Mouse (Mus musculus) embryo, embryonic 10 days (tissue): ENCODE measurements at regions not wholly inside any gene's neighbourhood (a gene's known extent, or its start where the extent isn't known, plus 50 kb on each side); places are given as distances from the start of the nearest gene placed in this dataset.
"Not testable (repeated sequence)": the region's sequence is repeated elsewhere in the genome, so short reads cannot be mapped to it uniquely, and the experiment has no call there.

ENCODE experiments used
- DNase-seq: peaks from one replicate; pipeline ENCODE4 v3.0.0-alpha.2; 2015; ENCODE audit warnings: low spot score

DNA sequence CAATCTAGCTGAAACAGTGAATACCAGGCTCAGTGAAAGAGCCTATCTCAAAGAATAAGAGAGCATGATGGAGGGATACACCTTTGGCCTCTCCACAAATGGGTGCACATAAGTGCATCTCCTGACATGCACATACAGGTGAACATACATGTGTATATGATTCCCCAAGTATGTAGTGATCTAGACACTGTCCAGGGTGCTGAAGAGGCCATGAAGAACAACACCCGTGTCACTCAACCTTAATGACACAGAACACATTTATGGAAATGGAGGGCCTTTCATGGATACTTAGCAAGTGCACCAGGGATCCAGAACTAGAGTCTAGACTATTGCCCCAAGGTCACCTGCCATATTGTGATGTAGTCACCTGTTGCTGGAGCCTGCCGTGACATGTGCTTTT, 56.9 kb downstream of the Spata19 start:
- DNase-seq: peak; percentile 53

DNA sequence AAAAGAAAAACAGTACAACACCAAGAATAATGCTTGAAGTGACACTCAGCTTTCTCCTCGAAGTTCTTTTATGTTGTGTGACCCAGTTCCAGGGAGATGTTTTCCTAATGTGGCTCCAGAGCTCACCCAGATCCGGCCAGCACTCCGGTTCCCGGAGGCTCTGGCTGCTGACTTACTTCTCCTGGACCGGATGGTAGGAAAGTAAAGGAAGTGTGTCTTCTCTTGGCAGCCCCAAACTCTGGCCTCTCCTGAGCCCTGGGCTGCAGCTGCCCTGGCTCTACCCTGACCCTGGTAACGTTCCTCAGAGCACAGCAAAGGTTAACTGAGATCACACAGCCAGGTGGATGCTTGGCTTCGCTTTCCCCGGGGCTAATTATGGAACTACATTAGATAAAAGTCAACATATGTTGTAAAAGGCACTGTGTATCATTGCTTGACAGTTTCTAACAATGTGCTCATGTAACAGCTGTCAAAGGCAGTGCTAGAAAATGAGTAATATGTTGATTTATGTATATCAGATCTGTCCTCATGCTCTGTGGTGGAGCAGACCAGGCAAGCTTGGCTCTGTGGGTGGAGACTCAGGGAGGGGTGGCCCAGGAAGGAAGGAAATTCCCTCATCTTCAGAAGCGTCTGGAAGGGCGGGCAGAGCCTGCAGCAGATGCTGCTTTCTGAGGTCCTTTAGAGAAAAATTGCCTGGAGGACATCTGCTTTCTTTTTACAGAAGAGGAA, 57.5 kb downstream of the Spata19 start:
- DNase-seq: no peak

DNA sequence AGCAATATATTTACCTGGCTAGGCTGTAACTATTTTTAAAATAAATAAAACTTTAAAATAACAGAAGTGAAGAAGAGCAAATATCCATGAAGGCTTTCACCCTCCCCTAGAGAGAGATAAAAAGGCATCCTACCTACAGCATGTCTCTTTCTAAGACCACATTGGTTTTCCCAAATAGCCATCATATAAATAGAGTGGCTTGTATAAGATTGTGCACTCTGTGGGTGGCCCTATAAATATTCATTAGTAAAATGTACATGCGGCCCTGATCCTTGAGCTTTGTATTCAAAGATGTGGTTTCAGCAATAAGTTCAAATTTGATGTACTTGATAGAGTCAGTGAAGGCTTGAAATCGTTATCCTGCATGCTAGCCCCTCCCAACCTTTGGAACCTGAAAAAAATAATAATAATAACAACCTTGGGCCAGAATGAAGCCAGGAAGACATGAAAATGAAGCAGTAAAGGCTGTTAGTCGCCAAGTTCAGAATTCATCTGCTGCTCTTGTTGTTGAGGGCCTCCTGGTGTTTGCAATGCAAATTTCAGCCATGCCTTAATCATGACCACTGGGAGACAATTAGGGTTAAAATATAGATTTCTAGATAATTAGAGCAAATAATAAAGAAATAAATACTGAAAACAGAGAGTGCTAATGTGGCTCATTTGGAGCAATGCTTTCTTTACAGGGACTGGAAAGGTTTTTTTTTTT, 61.9 kb downstream of the Spata19 start:
- DNase-seq: no peak

DNA sequence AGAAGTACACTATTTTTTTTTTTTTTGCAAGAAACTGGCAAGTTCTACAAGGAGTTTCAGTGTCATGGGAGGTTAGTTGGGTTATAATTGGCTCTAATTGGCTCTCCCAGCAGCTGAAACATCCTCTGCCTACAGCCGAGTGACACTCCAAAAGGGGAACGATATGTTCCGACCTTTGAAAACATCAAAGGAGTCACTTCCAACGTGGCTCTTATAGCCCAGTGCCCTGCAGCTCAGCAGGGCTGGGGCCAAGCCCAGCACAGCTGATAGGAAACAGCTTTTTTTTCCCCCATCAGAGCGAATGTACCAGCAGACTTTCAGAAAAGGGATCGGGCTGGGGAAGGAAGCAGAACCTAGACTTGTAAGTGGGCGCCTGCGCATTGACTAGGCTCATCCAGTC, 64.4 kb downstream of the Spata19 start:
- DNase-seq: no peak

DNA sequence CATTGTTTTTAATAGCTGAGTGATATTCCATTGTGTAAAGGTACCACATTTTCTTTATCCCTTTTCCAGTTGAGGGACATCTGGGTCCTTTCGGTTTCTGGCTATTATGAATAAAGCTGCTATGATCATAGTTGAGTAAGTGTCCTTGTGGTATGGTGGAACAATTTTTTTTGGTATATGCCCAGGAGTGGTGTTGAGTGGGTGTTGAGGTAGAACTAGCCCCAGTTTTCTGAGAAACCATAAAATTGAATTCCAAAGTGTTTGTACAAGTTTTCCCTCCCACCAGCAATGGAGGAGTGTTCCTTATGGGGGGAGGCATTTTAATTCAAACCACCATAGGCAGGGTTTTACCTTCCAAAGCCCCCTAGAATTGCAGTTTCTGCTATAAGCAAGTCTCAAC, 67.4 kb downstream of the Spata19 start:
- DNase-seq: no peak

DNA sequence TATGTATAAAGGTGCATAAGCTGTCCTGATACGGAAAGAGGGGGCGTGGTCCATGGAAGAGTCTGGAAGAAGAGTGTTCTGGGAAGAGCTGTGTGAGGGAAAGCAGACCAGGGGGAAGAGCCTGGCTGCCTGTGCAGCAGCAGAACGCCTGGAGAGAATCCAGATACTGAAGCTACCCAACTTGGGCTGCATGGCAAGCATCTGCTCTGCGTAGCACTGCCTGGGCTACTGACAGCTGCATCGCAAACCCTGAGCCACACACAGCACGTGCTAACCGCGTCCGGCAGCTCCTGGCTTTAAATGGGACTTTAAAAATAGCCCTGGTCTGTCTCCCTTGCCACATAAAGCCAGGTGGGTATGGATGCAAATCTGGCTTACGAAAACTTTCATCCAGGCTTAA, 78.9 kb downstream of the Spata19 start:
- peak; percentile 21 for DNase-seq

DNA sequence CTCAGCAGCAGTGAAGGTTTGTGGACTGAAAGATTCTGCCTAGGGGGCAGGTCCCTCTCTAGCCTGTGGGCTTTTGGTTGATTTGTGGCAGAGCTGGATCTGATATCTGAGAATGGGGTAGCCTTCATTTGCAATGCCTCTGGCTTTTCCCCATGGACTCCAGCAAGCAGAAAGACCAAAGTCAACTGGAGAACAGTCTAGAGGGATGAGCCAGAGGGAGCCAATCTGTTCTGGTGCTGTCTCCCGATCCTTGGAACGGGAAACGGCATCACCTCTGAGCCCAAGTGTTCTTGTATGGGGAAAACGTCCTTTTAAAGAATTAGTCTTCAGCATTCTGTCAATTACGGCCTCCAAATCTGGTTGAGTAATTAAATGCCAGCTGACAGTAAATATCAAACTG, 80.0 kb downstream of the Spata19 start:
- no peak for DNase-seq

DNA sequence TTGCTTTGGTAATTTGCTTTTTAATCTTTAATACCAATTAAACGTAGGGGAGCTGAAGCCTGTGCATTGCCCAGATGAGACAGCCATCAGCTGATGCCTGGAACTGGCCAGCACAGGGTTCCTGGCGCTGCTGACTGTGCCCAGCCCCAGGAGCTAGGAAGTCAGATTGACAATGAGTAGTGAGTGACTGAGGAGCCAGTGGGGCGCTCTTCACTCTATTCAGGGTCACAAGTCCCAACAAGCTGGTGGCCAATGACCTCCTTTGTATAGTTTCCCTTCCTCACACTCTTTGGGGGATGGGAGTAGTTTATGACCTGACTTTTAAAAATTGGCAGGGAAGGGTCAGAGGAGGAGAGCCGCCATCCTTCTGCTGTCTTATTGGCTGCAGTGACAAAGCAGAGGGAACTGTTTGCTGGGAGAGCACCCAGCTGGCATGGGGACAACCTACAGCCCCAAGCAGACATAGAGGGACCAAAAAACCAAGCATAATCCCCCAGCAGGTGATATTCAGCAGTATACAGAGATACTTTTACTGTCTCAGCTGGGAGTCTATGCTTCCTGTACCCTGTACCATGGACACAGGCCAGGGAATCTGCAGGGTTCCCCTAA, 80.6 kb downstream of the Spata19 start:
- DNase-seq: no peak

DNA sequence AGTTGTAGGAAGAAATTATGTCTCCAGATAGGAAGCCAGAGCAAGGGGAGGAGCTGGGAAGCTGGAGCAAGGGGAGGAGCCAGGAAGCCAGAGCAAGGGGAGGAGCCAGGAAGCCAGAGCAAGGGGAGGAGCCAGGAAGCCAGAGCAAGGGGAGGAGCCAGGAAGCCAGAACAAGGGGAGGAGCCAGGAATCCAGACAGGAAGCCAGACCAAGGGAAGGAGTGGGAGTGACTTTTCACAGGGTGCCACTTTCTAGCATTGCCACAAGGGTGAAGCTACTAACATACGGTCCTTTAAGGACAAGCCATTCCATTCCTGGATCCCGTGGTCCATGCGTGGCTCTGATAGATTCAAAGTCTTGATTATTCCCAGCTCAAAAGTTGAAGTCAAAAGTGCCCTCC, 81.7 kb downstream of the Spata19 start:
- DNase-seq: no peak

DNA sequence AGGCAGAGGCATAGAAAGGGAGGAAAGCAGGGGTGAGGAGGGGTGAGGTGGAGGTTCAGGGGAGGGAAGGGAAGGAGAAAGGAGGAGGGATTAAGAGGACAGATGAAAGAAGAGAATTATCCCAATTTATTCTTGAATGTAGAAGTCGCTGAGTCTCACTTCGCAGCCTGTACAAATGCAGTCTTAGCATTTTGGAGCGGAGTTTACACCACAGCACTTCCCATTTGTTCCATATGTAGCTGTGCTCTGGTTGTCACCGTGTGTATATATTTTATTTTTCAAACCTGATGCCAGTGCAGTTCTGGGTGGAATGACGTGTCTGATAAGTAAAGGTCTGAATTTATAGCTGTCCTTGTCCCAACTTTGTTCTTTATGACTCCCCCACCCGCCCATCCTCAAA, 105.2 kb downstream of the Spata19 start:
- peak; percentile 2 for DNase-seq

DNA sequence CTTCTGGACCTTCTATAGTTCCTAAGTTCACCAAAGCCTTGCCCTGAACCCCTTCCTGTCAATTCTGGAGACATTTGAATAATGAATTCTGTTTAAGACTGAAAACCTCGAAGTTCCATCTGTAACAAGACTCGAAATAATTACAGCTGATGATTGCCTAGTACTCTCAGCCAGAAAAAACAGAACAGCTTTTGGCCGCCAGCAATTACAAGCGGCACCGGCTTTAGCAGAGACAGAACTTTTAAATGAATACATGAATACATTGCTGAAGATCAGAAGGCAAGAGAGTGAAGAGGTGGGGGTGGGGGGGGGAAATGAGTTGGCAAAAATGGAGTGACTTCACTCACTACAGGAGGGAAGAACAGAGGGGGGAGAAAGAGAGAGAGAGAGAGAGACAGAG, 112.6 kb downstream of the Spata19 start:
- DNase-seq: no peak

DNA sequence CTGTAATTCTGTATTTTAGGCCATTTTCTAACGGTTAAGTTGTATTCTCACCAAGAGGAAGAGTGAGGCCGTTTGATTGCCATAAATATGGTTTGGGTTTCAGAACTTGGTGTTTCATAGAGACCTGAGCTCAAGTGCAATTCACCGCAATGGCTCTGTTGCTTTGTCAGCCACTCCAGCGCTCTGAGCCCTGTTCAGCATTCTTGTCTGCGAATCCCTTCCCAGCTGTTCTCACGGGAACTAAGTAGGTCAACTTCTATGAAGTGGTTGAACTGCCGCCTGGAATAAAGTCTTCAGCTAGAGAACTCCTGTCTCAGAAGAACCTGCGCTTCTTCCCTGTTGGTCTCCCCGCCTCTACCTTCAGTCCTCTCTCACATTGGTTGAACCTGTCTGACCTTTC, 113.1 kb downstream of the Spata19 start:
- no peak for DNase-seq

DNA sequence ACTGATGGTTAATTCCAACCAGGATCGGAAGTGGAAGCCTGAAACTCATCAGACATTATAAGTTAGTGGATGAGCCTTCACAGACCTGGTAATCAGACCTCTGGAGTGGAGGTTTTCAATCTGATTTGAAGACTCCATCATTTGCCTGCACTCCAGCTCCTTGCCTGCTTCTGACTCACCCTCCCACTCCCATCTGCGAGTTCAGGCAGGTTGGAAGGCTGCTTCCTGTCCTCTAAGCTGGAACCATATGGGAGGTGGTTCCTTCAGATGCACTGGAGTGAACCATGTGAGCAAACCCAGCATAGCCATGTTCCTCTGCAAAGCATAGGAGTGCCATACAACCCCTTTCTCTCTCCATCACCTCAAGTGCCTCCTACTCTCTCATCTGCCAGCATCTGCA, 114.6 kb downstream of the Spata19 start:
- DNase-seq: no peak

DNA sequence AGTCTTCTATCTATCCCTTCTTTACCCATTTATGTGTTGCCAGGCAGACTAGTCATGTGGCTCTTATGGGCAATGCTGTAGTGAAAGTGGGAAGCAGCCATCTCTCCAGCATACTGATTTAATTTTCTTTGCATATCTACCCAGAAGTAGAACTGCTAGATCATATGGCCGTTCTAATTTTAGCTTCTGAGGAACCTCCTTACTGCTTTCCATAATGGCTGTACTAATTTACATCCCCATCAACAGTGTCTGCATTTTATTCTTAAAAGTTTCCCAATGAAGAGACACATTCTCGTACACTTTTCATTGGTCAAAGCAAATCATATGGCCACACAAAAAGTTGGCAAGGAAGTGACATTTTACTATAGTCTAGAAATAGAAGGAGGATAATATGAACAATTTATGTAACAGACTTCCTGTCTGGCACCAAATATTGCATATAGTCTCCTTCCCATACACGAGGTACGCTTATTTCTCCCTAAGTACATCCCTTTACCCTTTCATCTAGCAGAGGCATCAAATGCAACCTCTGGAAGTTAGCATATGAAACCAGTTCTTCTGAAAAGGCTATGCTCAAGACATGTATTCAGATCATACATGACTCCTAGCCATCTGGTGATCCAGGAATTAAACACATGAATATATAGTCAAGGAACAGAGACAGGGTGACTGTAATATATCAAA, 119.0 kb downstream of the Spata19 start:
- DNase-seq: no peak

DNA sequence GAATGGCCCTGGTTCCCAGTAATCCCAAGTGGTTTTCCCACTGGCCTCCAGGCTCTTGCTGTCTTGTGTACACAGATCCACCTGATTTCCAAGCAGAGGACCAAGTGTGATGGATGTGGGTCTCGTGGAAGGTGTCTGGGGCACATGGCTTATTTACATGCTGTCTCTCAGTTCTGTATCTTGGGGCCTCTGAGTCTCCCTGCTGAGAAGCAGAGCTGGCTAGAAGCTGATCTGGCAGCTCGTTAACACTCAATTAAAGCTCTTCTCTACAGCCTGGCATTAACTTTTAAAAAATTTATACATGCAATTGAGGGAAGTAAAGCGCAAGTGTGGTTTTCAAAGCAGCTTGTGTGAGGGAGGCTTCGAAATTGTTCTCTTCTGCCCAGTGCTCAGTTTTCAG, 121.4 kb downstream of the Spata19 start:
- DNase-seq: no peak

DNA sequence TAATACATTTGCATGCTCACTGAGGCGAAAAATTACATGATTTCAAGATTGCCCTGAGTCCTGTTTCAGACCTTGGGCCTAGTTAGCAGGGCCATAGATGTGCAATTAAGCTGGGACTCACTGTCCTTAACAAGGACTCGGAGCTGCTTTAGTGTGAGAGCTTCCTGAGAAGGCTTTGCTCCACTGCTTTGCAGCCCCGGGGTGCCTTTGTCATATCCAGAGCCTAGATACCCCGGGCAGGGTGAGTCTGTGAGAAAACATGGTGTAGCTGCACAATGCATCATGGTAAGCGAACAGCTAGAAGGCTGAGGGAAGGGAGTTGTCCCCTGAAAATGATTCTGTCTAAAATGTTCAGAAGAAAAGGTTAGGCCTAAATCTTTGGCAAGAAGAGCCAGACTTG, 123.1 kb downstream of the Spata19 start:
- DNase-seq: no peak

DNA sequence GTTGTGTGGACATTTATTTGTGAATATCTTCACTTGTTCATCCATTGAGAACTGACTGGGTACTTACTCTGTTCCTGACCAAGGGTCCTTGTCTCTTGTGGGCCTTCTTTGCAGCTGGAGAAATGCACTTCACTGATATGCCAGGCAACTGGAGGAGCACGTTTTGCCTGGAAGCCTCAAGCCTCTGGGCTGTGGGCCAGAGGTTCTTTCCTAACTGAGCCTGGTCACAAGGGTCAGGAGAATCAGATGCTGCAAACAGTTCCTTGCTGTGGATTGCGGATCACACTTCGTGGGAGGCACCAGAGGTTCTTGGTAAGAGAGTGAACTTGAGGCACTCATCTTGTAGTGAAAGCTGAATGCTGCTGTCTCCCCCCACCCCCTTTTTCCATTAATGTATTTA, 124.6 kb downstream of the Spata19 start:
- no peak for DNase-seq

DNA sequence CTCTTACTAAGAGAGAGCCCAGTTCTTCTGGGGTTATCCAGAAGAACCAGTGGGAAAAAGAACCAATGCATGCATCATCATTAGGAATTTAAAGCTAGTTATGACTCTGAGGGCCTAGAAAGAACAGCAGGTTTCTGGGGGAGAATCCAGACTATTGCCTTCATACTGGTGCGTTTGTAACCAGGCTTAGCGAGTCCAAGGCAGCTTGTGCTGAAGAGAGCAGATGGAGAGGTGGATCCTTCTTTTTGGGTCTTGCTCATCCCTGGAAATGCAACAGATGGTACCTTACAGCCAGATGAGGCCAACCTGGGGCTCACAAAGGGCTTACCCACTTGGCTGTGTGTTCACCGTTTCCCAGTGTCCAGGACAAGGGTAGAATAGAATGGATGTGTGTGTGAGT, 130.1 kb downstream of the Spata19 start:
- DNase-seq: no peak

DNA sequence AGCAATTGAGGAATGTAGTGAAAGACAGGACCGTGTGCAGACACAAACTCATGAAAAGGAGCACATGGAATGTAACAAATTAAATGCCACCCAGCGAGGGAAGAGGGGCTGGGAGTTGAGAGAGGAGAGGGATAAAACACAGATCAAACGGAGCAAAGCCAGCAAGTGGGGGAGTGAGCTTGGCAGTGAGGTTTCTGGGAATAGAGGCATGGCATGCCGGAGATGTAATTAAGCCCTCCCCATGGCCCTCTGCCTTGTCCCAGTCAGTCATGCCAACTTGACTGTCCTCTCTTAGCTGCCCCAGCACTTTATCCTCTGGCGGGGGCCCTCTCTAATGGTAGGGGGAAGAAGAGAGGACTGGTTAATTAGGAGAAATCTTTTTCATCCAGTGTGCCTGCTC, 141.9 kb downstream of the Spata19 start:
- DNase-seq: no peak

DNA sequence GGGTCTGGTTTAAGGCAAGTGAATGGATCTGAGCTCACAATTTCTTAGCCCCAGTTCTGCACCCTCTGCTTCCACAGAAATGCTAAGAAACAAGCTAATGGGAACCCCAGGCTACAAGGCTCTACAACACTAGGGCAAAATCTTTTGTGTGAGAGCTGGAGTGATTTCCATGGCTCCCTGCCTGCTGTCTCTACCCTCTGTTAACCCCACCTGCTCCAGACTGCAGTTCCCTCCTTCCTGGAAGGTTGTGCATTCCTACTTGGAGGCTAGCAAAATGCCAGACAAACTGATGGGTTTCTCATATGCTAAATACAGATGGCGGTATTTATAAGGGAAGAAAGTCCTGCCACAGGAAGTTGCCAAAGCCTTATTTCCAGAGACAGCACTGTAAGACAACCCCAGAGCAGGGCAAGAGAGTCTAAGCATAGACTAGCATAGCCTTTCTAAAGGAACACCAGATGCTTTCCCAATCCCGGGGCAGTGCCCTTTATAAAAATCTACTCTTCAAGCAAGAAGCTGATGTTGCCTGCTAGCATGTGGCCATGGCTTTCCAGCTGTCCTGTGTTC, 145.1 kb downstream of the Spata19 start:
- no peak for DNase-seq

DNA sequence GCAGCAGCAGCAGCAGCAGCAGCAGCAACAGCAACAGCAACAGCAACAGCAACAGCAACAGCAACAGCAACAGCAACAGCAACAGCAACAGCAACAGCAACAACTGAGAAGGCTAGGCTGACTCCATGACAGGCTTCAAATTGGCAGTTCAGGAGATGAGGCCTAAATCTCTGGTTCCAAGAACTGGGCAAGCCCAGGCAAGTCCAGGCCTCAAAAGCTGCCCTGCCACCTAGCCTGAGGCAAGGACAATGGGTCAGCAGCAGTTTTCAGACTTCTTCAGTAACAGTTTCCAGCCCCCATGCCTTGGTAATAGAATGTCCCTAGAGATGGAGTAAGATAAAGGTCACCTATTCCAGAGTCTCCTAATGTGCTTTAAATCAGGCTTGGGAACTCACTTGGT, 158.1 kb downstream of the Spata19 start:
- DNase-seq: not testable (repeated sequence)
